Mouse (Mus musculus) limb, embryonic 13.5 days (tissue): ENCODE measurements around the gene Pheta1. TPM values are rescaled to one million over a fixed set of nuclear protein-coding genes. Genes with fewer than 3 reads are reported as not detected.

Source experiments
- ATAC-seq: fragments of 200-750 bp; cut with Nextera tagmentation; 2 replicates; pipeline ENCODE4 v1.8.0; 2017; ENCODE audit warnings: low read depth, moderate number of reproducible peaks, moderate TSS enrichment; ENCODE audit not compliant: low FRiP score
- H3K27ac ChIP-seq: fragments of 300-500 bp; sonication (generic); 2 replicates; pipeline ENCODE4 v1.5.1; 2015; ENCODE audit warnings: inconsistent platforms, mild to moderate bottlenecking, moderate library complexity
- H3K27me3 ChIP-seq: fragments of 300-500 bp; sonication (generic); 2 replicates; pipeline ENCODE4 v1.6.1; 2015; ENCODE audit warnings: mild to moderate bottlenecking, inconsistent platforms
- H3K36me3 ChIP-seq: fragments of 300-500 bp; sonication (generic); 2 replicates; pipeline ENCODE4 v1.6.1; 2015; ENCODE audit warnings: inconsistent platforms, mild to moderate bottlenecking, moderate library complexity
- H3K4me1 ChIP-seq: fragments of 300-500 bp; sonication (generic); 2 replicates; pipeline ENCODE4 v1.6.1; 2015; ENCODE audit warnings: inconsistent platforms
- H3K4me2 ChIP-seq: fragments of 300-500 bp; sonication (generic); replicated peaks from 2 replicates; pipeline ENCODE4 v1.6.1; 2015; ENCODE audit warnings: inconsistent platforms, mild to moderate bottlenecking, moderate library complexity
- H3K4me3 ChIP-seq: fragments of 300-500 bp; sonication (generic); 2 replicates; pipeline ENCODE4 v1.5.1; 2015; ENCODE audit warnings: moderate library complexity, mild to moderate bottlenecking, inconsistent platforms
- H3K9ac ChIP-seq: fragments of 300-500 bp; sonication (generic); 2 replicates; pipeline ENCODE4 v1.6.1; 2015; ENCODE audit warnings: mild to moderate bottlenecking, inconsistent platforms
- H3K9me3 ChIP-seq: fragments of 300-500 bp; sonication (generic); 2 replicates; pipeline ENCODE4 v1.6.1; 2016; ENCODE audit warnings: inconsistent platforms
- WGBS: fragments of 180-500 bp; shearing (Covaris S2); methylation state at CpG from one replicate; pipeline ENCODE4 v1.1.7; 2015; 5-methylcytosine and 5-hydroxymethylcytosine counted together
- polyA plus RNA-seq: library from polyadenylated mRNA; unstranded; fragments of >200 nt; fragmentation: Nextera tagmentation; extraction: Ambion mirVana; gene quantifications from 2 replicates; pipeline ENCODE4 v1.2.1, GENCODE M21; 2015

Gene Pheta1
- polyA plus RNA-seq, 1 experiment from 2014 or later: 43.4 TPM

- Histone ChIP-seq H3K4me3 (peak overlapping the region; percentile 48), H3K36me3 (peaks cover 40% of the 10 kb centered on the region), H3K9me3 (no peaks in the 10 kb centered on the region), H3K27ac (no peak overlapping the region), H3K4me2 (peak overlapping the region; percentile 89), H3K27me3 (peaks cover 39% of the 10 kb centered on the region), H3K9ac (peak overlapping the region; percentile 61), H3K4me1 (peaks cover 29% of the 10 kb centered on the region)
- 0 out of 2 replicates have a peak, but pooled peaks have one; percentile 42 for ATAC-seq
- 4% methylated on average over 81 of the region's 82 CpGs for WGBS
Measured at GRCm38 (mm10) chr5:121828491-121829432, 20.0 kb upstream of the Pheta1 start.

- Histone ChIP-seq H3K9me3 (no peaks in the 10 kb centered on the region), H3K4me2 (no peak overlapping the region), H3K4me3 (no peak overlapping the region), H3K27me3 (peaks cover 47% of the 10 kb centered on the region), H3K4me1 (peaks cover 46% of the 10 kb centered on the region), H3K27ac (no peak overlapping the region), H3K9ac (no peak overlapping the region), H3K36me3 (peaks cover 22% of the 10 kb centered on the region)
- WGBS: 91% methylated on average over 6 of the region's 6 CpGs
- ATAC-seq: no peak
Measured at GRCm38 (mm10) chr5:121831002-121831601, 17.7 kb upstream of the Pheta1 start.

- H3K36me3 ChIP-seq: peaks cover 9% of the 10 kb centered on the region
- no peak overlapping the region for H3K27ac ChIP-seq
- no peak overlapping the region for H3K4me3 ChIP-seq
- H3K27me3 ChIP-seq: peaks cover 46% of the 10 kb centered on the region
- no peaks in the 10 kb centered on the region for H3K9me3 ChIP-seq
- H3K4me1 ChIP-seq: peaks cover 52% of the 10 kb centered on the region
- ATAC-seq: no peak
- H3K4me2 ChIP-seq: no peak overlapping the region
- WGBS: 94% methylated on average over 5 of the region's 6 CpGs
- H3K9ac ChIP-seq: no peak overlapping the region
Measured at GRCm38 (mm10) chr5:121832376-121833155, 16.2 kb upstream of the Pheta1 start.

GRCm38 (mm10) chr5:121833159-121833558, 15.6 kb upstream of the Pheta1 start:
- H3K36me3 ChIP-seq: peaks cover 3% of the 10 kb centered on the region; the same call in 1 of the 2 replicates
- peak overlapping the region; percentile 91; the same call in 1 of the 2 replicates for H3K4me2 ChIP-seq
- peaks cover 46% of the 10 kb centered on the region for H3K27me3 ChIP-seq
- WGBS: 95% methylated on average over 2 of the region's 2 CpGs
- no peak for ATAC-seq
- H3K4me3 ChIP-seq: no peak overlapping the region
- H3K9me3 ChIP-seq: no peaks in the 10 kb centered on the region
- H3K9ac ChIP-seq: no peak overlapping the region
- H3K27ac ChIP-seq: no peak overlapping the region
- peaks cover 57% of the 10 kb centered on the region for H3K4me1 ChIP-seq

GRCm38 (mm10) chr5:121833572-121834240, 15.1 kb upstream of the Pheta1 start:
- Histone ChIP-seq H3K9ac (peak overlapping the region; percentile 31; the same call in 1 of the 2 replicates), H3K4me3 (no peak overlapping the region), H3K36me3 (no peaks in the 10 kb centered on the region), H3K27me3 (peaks cover 45% of the 10 kb centered on the region), H3K4me2 (peak overlapping the region; percentile 91), H3K4me1 (peaks cover 57% of the 10 kb centered on the region), H3K27ac (no peak overlapping the region), H3K9me3 (no peaks in the 10 kb centered on the region)
- no peak for ATAC-seq
- WGBS: 38% methylated on average over 10 of the region's 10 CpGs

- H3K4me3 ChIP-seq: no peak overlapping the region
- WGBS: 66% methylated on average over 7 of the region's 7 CpGs
- H3K4me2 ChIP-seq: peak overlapping the region; percentile 91
- peak overlapping the region; percentile 31; the same call in 1 of the 2 replicates for H3K9ac ChIP-seq
- no peaks in the 10 kb centered on the region for H3K36me3 ChIP-seq
- no peak for ATAC-seq
- H3K4me1 ChIP-seq: peaks cover 55% of the 10 kb centered on the region
- no peak overlapping the region for H3K27ac ChIP-seq
- H3K27me3 ChIP-seq: peaks cover 44% of the 10 kb centered on the region
- no peaks in the 10 kb centered on the region for H3K9me3 ChIP-seq
Measured at GRCm38 (mm10) chr5:121834241-121834606, 14.6 kb upstream of the Pheta1 start.

- H3K9me3 ChIP-seq: no peaks in the 10 kb centered on the region
- peak overlapping the region; percentile 81 for H3K9ac ChIP-seq
- H3K4me3 ChIP-seq: peak overlapping the region; percentile 78
- no peak overlapping the region for H3K27ac ChIP-seq
- peak overlapping the region; percentile 91 for H3K4me2 ChIP-seq
- 16% methylated on average over 12 of the region's 12 CpGs for WGBS
- H3K36me3 ChIP-seq: no peaks in the 10 kb centered on the region
- H3K27me3 ChIP-seq: peaks cover 39% of the 10 kb centered on the region
- ATAC-seq: no peak
- peaks cover 53% of the 10 kb centered on the region for H3K4me1 ChIP-seq
Measured at GRCm38 (mm10) chr5:121834991-121835747, 13.6 kb upstream of the Pheta1 start.

GRCm38 (mm10) chr5:121835949-121836691, 12.7 kb upstream of the Pheta1 start:
- H3K4me1 ChIP-seq: peaks cover 53% of the 10 kb centered on the region
- H3K9ac ChIP-seq: peak overlapping the region; percentile 81
- WGBS: under 1% methylated on average over 50 of the region's 51 CpGs
- peak overlapping the region; percentile 91 for H3K4me2 ChIP-seq
- ATAC-seq: no peak; the same call in 1 of the 2 replicates
- H3K36me3 ChIP-seq: no peaks in the 10 kb centered on the region
- peaks cover 32% of the 10 kb centered on the region for H3K27me3 ChIP-seq
- no peaks in the 10 kb centered on the region for H3K9me3 ChIP-seq
- H3K27ac ChIP-seq: peak overlapping the region; percentile 39; the same call in 1 of the 2 replicates
- H3K4me3 ChIP-seq: peak overlapping the region; percentile 78

- whole genome bisulfite sequencing: under 1% methylated on average over 51 of the region's 77 CpGs
- H3K4me1 ChIP-seq: peaks cover 53% of the 10 kb centered on the region
Measured at GRCm38 (mm10) chr5:121836692-121837415, 11.9 kb upstream of the Pheta1 start.

More at GRCm38 (mm10) chr5:121836692-121837415, 11.9 kb upstream of the Pheta1 start:
- H3K36me3 ChIP-seq: no peaks in the 10 kb centered on the region
- peak overlapping the region; percentile 78 for H3K4me3 ChIP-seq
- H3K9me3 ChIP-seq: no peaks in the 10 kb centered on the region
- peak overlapping the region; percentile 81 for H3K9ac ChIP-seq
- H3K27me3 ChIP-seq: peaks cover 34% of the 10 kb centered on the region
- ATAC-seq: peak; percentile 81
- H3K27ac ChIP-seq: peak overlapping the region; percentile 39; the same call in 1 of the 2 replicates
- H3K4me2 ChIP-seq: peak overlapping the region; percentile 91
